ENCODE assay signal across 8 mouse cellular contexts in genomic region chr6:134614723-134615648, GRCm38 (mm10). TPM values are rescaled to one million over a fixed set of nuclear protein-coding genes. Genes with fewer than 3 reads are reported as not detected.
DNase-seq lines count a peak whose midpoint lies in the region; ATAC-seq and TF ChIP-seq lines count a peak whose summit lies in the region.

No protein-coding gene starts in this region.

- H3K4me3 ChIP-seq in heart, embryonic 12.5 days, result no peak overlapping the region; the same call in 1 of the 2 replicates
- H3K4me3 ChIP-seq in kidney, embryonic 16.5 days (ENCODE audit: low read length), result no peak overlapping the region
- H3K4me3 ChIP-seq in liver, adult 2 months (ENCODE audit: insufficient read depth, low read depth, low read length), result peak overlapping the region; percentile 26; the same call in 1 of the 2 replicates

- H3K36me3 ChIP-seq in heart, embryonic 12.5 days, result peaks cover 4% of the 10 kb centered on the region; the same call in 1 of the 2 replicates
- H3K36me3 ChIP-seq in kidney, embryonic 16.5 days (ENCODE audit: insufficient read depth, low read length), result no peaks in the 10 kb centered on the region
- H3K36me3 ChIP-seq in liver, adult 2 months (ENCODE audit: control insufficient read depth, insufficient read depth, low read length), result no peaks in the 10 kb centered on the region

- H3K4me2 ChIP-seq in heart, embryonic 12.5 days, result peak overlapping the region; percentile 47
- peak overlapping the region; percentile 40 for H3K4me2 ChIP-seq in kidney, embryonic 16.5 days (replicated peaks; ENCODE audit: low read depth, low read length)

- TF ChIP-seq POLR2A in liver, adult 2 months (IDR thresholded peaks at IDR 0.05; ENCODE audit: extremely low read depth, insufficient read depth, low read length), result no peak

- no peak overlapping the region; the same call in 1 of the 2 replicates for H3K27ac ChIP-seq in heart, embryonic 12.5 days (ENCODE audit: poor library complexity, severe bottlenecking)
- no peak overlapping the region for H3K27ac ChIP-seq in kidney, embryonic 16.5 days (ENCODE audit: low read length)
- no peak overlapping the region for H3K27ac ChIP-seq in liver, adult 2 months (replicated peaks; ENCODE audit: insufficient read depth, low read depth, low read length)

- H3K27me3 ChIP-seq in heart, embryonic 12.5 days (replicated peaks), result 0 out of 2 replicates have a peak, but pooled peaks cover 5% of the 10 kb centered on the region
- no peaks in the 10 kb centered on the region for H3K27me3 ChIP-seq in kidney, embryonic 16.5 days (ENCODE audit: insufficient read depth, low read length)
- no peaks in the 10 kb centered on the region for H3K27me3 ChIP-seq in liver, adult 2 months (ENCODE audit: control insufficient read depth, insufficient read depth, low read length)

- no peak overlapping the region for H3K9ac ChIP-seq in heart, embryonic 12.5 days
- H3K9ac ChIP-seq in kidney, embryonic 16.5 days (replicated peaks; ENCODE audit: low read length), result no peak overlapping the region
- H3K9ac ChIP-seq in liver, adult 2 months (ENCODE audit: low read depth, low read length), result no peak overlapping the region

- WGBS in heart, embryonic 12.5 days, result 9% methylated on average over 16 of the region's 16 CpGs
- whole genome bisulfite sequencing in kidney, embryonic 16.5 days, result 6% methylated on average over 16 of the region's 16 CpGs
- WGBS in liver, adult 2 months, result 2% methylated on average over 16 of the region's 16 CpGs

- peak; percentile 92 for ATAC-seq in erythroid progenitor cell, adult 5-6 weeks (replicated peaks; ENCODE audit: low FRiP score, poor library complexity, severe bottlenecking)
- peak; percentile 85 for ATAC-seq in heart, embryonic 12.5 days (ENCODE audit: insufficient number of reproducible peaks, low FRiP score)
- ATAC-seq in kidney, embryonic 16.5 days (ENCODE audit: low FRiP score, low TSS enrichment), result peak; percentile 69
- peak; percentile 78 for ATAC-seq in monocyte, adult 5-6 weeks (replicated peaks; ENCODE audit: insufficient number of reproducible peaks, low FRiP score, low TSS enrichment, poor library complexity, severe bottlenecking)

- DNase-seq in CD4-positive, CD25-positive, alpha-beta regulatory T cell, adult 2 months (ENCODE audit: low read depth, low spot score), result peak; percentile 84
- peak; percentile 37 for DNase-seq in brain, embryonic 18.5 days (ENCODE audit: low read depth, low spot score)
- peak; percentile 98 for DNase-seq in liver, adult 2 months (ENCODE audit: extremely low read depth, low read depth, low spot score)
- peak; percentile 56 to 71 for DNase-seq in spleen, postnatal 36 days (ENCODE audit: low spot score in 2 of 2)

- peak; percentile 96 for TF ChIP-seq CTCF in liver, adult 2 months (IDR thresholded peaks at IDR 0.05; ENCODE audit: low read depth, low read length)

- no peaks in the 10 kb centered on the region for H3K9me3 ChIP-seq in heart, embryonic 12.5 days (replicated peaks)
- H3K9me3 ChIP-seq in kidney, embryonic 16.5 days (ENCODE audit: low read length), result no peaks in the 10 kb centered on the region

- H3K79me2 ChIP-seq in liver, adult 2 months (ENCODE audit: control insufficient read depth, insufficient read depth, low read length), result no peaks in the 10 kb centered on the region

- peaks cover 15% of the 10 kb centered on the region for H3K4me1 ChIP-seq in heart, embryonic 12.5 days (replicated peaks)
- H3K4me1 ChIP-seq in kidney, embryonic 16.5 days (ENCODE audit: insufficient read depth, low read length), result peaks cover 14% of the 10 kb centered on the region; the same call in 1 of the 2 replicates
- no peaks in the 10 kb centered on the region for H3K4me1 ChIP-seq in liver, adult 2 months (ENCODE audit: control insufficient read depth, insufficient read depth, low read length)

RNA-seq across cellular contexts. Expression of gene Mansc1, which starts 17.3 kb away (rescaled TPM):
- total RNA-seq in erythroid progenitor cell, adult 5-6 weeks (2015; ENCODE audit: low replicate concordance), result not detected in 2 replicates
- not detected in 2 replicates for total RNA-seq in erythroid progenitor cell, adult 5-6 weeks (2017; ENCODE audit: low replicate concordance)
- 6.9 and 7.1 TPM in 2 replicates for polyA plus RNA-seq in heart, embryonic 12.5 days (2016; fragmentation: Nextera tagmentation; extraction: Ambion mirVana)
- 5.7 and 7.8 TPM in 2 replicates for polyA plus RNA-seq in kidney, embryonic 16.5 days (2015; fragmentation: Nextera tagmentation; extraction: Ambion mirVana)
- 1.0 TPM in 2 replicates for total RNA-seq in liver, adult 2 months (2014; rRNA removed)
- 0.70 and 0.83 TPM in 2 replicates for polyA plus RNA-seq in liver, adult 2 months (2012; rRNA removed)
- total RNA-seq in monocyte, adult 5-6 weeks (2017), result 0.68 to 1.8 TPM (median 0.96 TPM) in 3 replicates

RNA-seq across cellular contexts. Expression of gene Borcs5, which starts 24.3 kb away (rescaled TPM):
- total RNA-seq in erythroid progenitor cell, adult 5-6 weeks (2015; ENCODE audit: low replicate concordance), result 3.8 and 5.0 TPM in 2 replicates
- 0.45 and 6.4 TPM in 2 replicates for total RNA-seq in erythroid progenitor cell, adult 5-6 weeks (2017; ENCODE audit: low replicate concordance)
- 14.7 and 14.8 TPM in 2 replicates for polyA plus RNA-seq in heart, embryonic 12.5 days (2016; fragmentation: Nextera tagmentation; extraction: Ambion mirVana)
- polyA plus RNA-seq in kidney, embryonic 16.5 days (2015; fragmentation: Nextera tagmentation; extraction: Ambion mirVana), result 16.2 and 18.5 TPM in 2 replicates
- 5.7 and 6.6 TPM in 2 replicates for total RNA-seq in liver, adult 2 months (2014; rRNA removed)
- polyA plus RNA-seq in liver, adult 2 months (2012; rRNA removed), result 11.5 and 12.4 TPM in 2 replicates
- total RNA-seq in monocyte, adult 5-6 weeks (2017), result 6.4 to 10.1 TPM (median 10.1 TPM) in 3 replicates

RNA-seq across cellular contexts. Expression of gene Lrp6, which starts 48.2 kb away (rescaled TPM):
- 8.6 and 14.7 TPM in 2 replicates for total RNA-seq in erythroid progenitor cell, adult 5-6 weeks (2015; ENCODE audit: low replicate concordance)
- 6.8 and 8.0 TPM in 2 replicates for total RNA-seq in erythroid progenitor cell, adult 5-6 weeks (2017; ENCODE audit: low replicate concordance)
- 22.3 and 26.9 TPM in 2 replicates for polyA plus RNA-seq in heart, embryonic 12.5 days (2016; fragmentation: Nextera tagmentation; extraction: Ambion mirVana)
- polyA plus RNA-seq in kidney, embryonic 16.5 days (2015; fragmentation: Nextera tagmentation; extraction: Ambion mirVana), result 34.6 and 37.4 TPM in 2 replicates
- 48.2 and 54.3 TPM in 2 replicates for total RNA-seq in liver, adult 2 months (2014; rRNA removed)
- polyA plus RNA-seq in liver, adult 2 months (2012; rRNA removed), result 15.0 and 15.1 TPM in 2 replicates
- total RNA-seq in monocyte, adult 5-6 weeks (2017), result 32.0 to 57.1 TPM (median 39.6 TPM) in 3 replicates

Comparison
In these comparisons a context has a peak if more than half of its experiments do, and no peak if none do; other contexts are left out.
1. DNase-seq: peak in every context shown above with its lines; median percentile 98 in liver, adult 2 months; 84 in CD4-positive, CD25-positive, alpha-beta regulatory T cell, adult 2 months; 64 in spleen, postnatal 36 days; 37 in brain, embryonic 18.5 days.